21 mouse cellular contexts compared by ENCODE assay signal in the genomic region with DNA sequence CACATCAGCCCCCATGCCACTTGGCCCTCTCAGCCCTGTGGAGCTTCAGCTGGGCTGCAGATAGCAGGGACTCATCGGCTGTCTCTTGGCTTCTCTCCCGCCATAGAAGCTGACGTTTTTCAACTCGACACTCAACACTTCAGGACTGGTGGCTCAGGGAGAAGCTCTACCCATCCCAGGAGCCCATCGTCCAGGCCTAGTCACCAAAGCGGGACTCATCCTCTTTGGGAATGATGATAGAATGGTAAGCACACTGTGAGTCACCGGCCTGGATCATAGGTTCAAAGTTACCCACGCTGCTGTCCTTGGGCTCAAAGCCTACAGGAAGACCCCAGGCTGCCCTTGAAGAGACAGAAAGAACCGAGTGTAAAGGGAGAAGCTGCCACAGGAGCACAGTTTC.
"Had no signal": no experiment of that assay in that cellular context is flagged by ENCODE, and none has a peak within 500 bp of the region (broad histone marks: within the 10 kb centered on the region; RNA-seq: fewer than 3 reads in every experiment).

No protein-coding gene starts in this region.

- ATAC-seq: liver, embryonic 12.5 days had no signal

- H3K4me1 ChIP-seq: limb, embryonic 10.5 days; liver, embryonic 15.5 days; lung, embryonic 15.5 days; stomach, embryonic 15.5 days had no signal

- H3K36me3 ChIP-seq: limb, embryonic 10.5 days; limb, embryonic 13.5 days; liver, embryonic 12.5 days; lung, embryonic 15.5 days; neural tube, embryonic 12.5 days; neural tube, embryonic 15.5 days; stomach, embryonic 15.5 days had no signal

- H3K4me2 ChIP-seq: limb, embryonic 13.5 days; liver, embryonic 12.5 days; liver, embryonic 15.5 days; lung, embryonic 15.5 days; neural tube, embryonic 12.5 days; neural tube, embryonic 15.5 days; stomach, embryonic 15.5 days had no signal

- H3K27ac ChIP-seq: kidney, postnatal 0 days; layer of hippocampus, adult 2 months; limb, embryonic 10.5 days; limb, embryonic 13.5 days; liver, embryonic 12.5 days; liver, embryonic 15.5 days; lung, embryonic 15.5 days; neural tube, embryonic 12.5 days; neural tube, embryonic 15.5 days; stomach, embryonic 15.5 days had no signal

- DNase-seq: kidney, postnatal 25 days; layer of hippocampus, adult 9-11 months; liver; lung, adult 18-20 months; lung, postnatal 10 days; lung, postnatal 4 days; midbrain, embryonic 14.5 days; right cerebral cortex, adult 18-20 months; right cerebral cortex, postnatal 25 days; spleen, adult 18-20 months; thymus, postnatal 25 days had no signal

- H3K27me3 ChIP-seq: liver, embryonic 15.5 days; lung, embryonic 15.5 days; neural tube, embryonic 12.5 days; neural tube, embryonic 15.5 days; stomach, embryonic 15.5 days had no signal

- H3K9me3 ChIP-seq: limb, embryonic 10.5 days; limb, embryonic 13.5 days; liver, embryonic 12.5 days; liver, embryonic 15.5 days; lung, embryonic 15.5 days; neural tube, embryonic 12.5 days; neural tube, embryonic 15.5 days; stomach, embryonic 15.5 days had no signal

- H3K9ac ChIP-seq: limb, embryonic 13.5 days; liver, embryonic 12.5 days; liver, embryonic 15.5 days; lung, embryonic 15.5 days; neural tube, embryonic 12.5 days; neural tube, embryonic 15.5 days; stomach, embryonic 15.5 days had no signal

- H3K4me3 ChIP-seq: layer of hippocampus, adult 2 months; limb, embryonic 10.5 days; limb, embryonic 13.5 days; liver, embryonic 12.5 days; liver, embryonic 15.5 days; lung, embryonic 15.5 days; neural tube, embryonic 12.5 days; neural tube, embryonic 15.5 days; stomach, embryonic 15.5 days had no signal
